8 mouse cellular contexts compared by ENCODE assay signal in the genomic region with DNA sequence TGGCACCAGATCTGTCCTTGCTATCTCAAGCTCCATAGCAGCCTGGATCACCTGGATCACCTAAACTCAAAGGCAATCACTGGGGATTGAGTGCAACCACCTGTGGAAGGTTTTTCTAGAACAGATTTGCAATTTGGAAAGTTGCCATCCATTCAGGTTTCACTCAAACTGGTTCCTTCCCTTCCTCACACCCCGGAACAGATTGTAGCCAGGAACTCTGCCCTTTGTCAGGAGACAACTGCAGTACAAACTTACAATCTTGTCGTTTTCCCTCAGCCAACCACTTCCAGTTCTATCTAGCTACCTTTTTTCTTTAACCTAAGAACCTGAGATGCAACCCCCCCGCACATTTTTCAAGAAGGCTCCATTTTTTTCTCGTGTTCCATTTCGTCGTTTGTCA. TPM values are rescaled to one million over a fixed set of nuclear protein-coding genes. Genes with fewer than 3 reads are reported as not detected.
A peak's percentile ranks its signal among the peaks of the same experiment; 100 is the strongest.
DNase-seq lines count a peak whose midpoint lies in the region; ATAC-seq lines count a peak whose summit lies in the region.

No protein-coding gene starts in this region.

- no peaks in the 10 kb centered on the region for H3K27me3 ChIP-seq in hindbrain, embryonic 10.5 days (ENCODE audit: insufficient read depth, poor library complexity, severe bottlenecking)
- H3K27me3 ChIP-seq in hindbrain, embryonic 11.5 days (ENCODE audit: control insufficient read depth, insufficient read depth, low read length): no peaks in the 10 kb centered on the region
- peaks cover 7% of the 10 kb centered on the region; the same call in 1 of the 2 replicates for H3K27me3 ChIP-seq in embryonic facial prominence, embryonic 10.5 days (replicated peaks; ENCODE audit: low read depth, poor library complexity, severe bottlenecking)
- H3K27me3 ChIP-seq in hindbrain, embryonic 16.5 days (replicated peaks; ENCODE audit: control insufficient read depth, insufficient read depth, low read length): no peaks in the 10 kb centered on the region
- no peaks in the 10 kb centered on the region; the same call in 1 of the 2 replicates for H3K27me3 ChIP-seq in midbrain, embryonic 15.5 days (replicated peaks)

- ATAC-seq in hindbrain, embryonic 11.5 days (ENCODE audit: low FRiP score): no peak
- ATAC-seq in hindbrain, embryonic 16.5 days: no peak
- ATAC-seq in midbrain, embryonic 15.5 days (replicated peaks): no peak

- no peak overlapping the region for H3K27ac ChIP-seq in hindbrain, embryonic 10.5 days
- H3K27ac ChIP-seq in hindbrain, embryonic 11.5 days (ENCODE audit: low read depth, low read length): no peak overlapping the region
- no peak overlapping the region for H3K27ac ChIP-seq in embryonic facial prominence, embryonic 10.5 days (replicated peaks)
- no peak overlapping the region for H3K27ac ChIP-seq in hindbrain, embryonic 16.5 days (ENCODE audit: low read depth, low read length)
- H3K27ac ChIP-seq in midbrain, embryonic 15.5 days: peak overlapping the region; percentile 99

- WGBS in hindbrain, embryonic 10.5 days: 39% methylated on average over 6 of the region's 6 CpGs
- 33% methylated on average over 6 of the region's 6 CpGs for WGBS in hindbrain, embryonic 11.5 days
- 34% methylated on average over 6 of the region's 6 CpGs for WGBS in embryonic facial prominence, embryonic 10.5 days
- WGBS in hindbrain, embryonic 16.5 days: 36% methylated on average over 6 of the region's 6 CpGs
- 35% methylated on average over 6 of the region's 6 CpGs for WGBS in midbrain, embryonic 15.5 days

- H3K36me3 ChIP-seq in hindbrain, embryonic 10.5 days: peaks cover 11% of the 10 kb centered on the region; the same call in 1 of the 2 replicates
- no peaks in the 10 kb centered on the region for H3K36me3 ChIP-seq in hindbrain, embryonic 11.5 days (ENCODE audit: control insufficient read depth, insufficient read depth, low read length)
- peaks cover 14% of the 10 kb centered on the region for H3K36me3 ChIP-seq in embryonic facial prominence, embryonic 10.5 days (replicated peaks)
- no peaks in the 10 kb centered on the region for H3K36me3 ChIP-seq in hindbrain, embryonic 16.5 days (ENCODE audit: control insufficient read depth, insufficient read depth, low read length)
- H3K36me3 ChIP-seq in midbrain, embryonic 15.5 days (replicated peaks): no peaks in the 10 kb centered on the region

- peak overlapping the region; percentile 83 for H3K4me3 ChIP-seq in hindbrain, embryonic 10.5 days
- H3K4me3 ChIP-seq in hindbrain, embryonic 11.5 days (ENCODE audit: low read depth, low read length): no peak overlapping the region
- H3K4me3 ChIP-seq in embryonic facial prominence, embryonic 10.5 days: peak overlapping the region; percentile 78
- H3K4me3 ChIP-seq in hindbrain, embryonic 16.5 days (ENCODE audit: low read length): peak overlapping the region; percentile 67; the same call in 1 of the 2 replicates
- H3K4me3 ChIP-seq in midbrain, embryonic 15.5 days: peak overlapping the region; percentile 98

- H3K4me2 ChIP-seq in hindbrain, embryonic 11.5 days (replicated peaks; ENCODE audit: low read depth, low read length): no peak overlapping the region
- peak overlapping the region; percentile 82 for H3K4me2 ChIP-seq in hindbrain, embryonic 16.5 days (ENCODE audit: low read length)
- peak overlapping the region; percentile 68 for H3K4me2 ChIP-seq in midbrain, embryonic 15.5 days

- H3K9me3 ChIP-seq in hindbrain, embryonic 10.5 days: no peaks in the 10 kb centered on the region
- H3K9me3 ChIP-seq in hindbrain, embryonic 11.5 days (ENCODE audit: control insufficient read depth, low read length): no peaks in the 10 kb centered on the region
- H3K9me3 ChIP-seq in embryonic facial prominence, embryonic 10.5 days: no peaks in the 10 kb centered on the region
- H3K9me3 ChIP-seq in hindbrain, embryonic 16.5 days (ENCODE audit: control insufficient read depth, low read length): no peaks in the 10 kb centered on the region
- H3K9me3 ChIP-seq in midbrain, embryonic 15.5 days: no peaks in the 10 kb centered on the region

- no peak for DNase-seq in hindbrain, embryonic 10.5 days (ENCODE audit: low spot score)
- no peak for DNase-seq in hindbrain, embryonic 11.5 days (ENCODE audit: low spot score)
- DNase-seq in embryonic facial prominence, embryonic 10.5 days (ENCODE audit: low spot score): no peak
- DNase-seq in embryo, embryonic 10 days (ENCODE audit: low spot score): no peak
- DNase-seq in adrenal gland, postnatal 25 days: no peak
- DNase-seq in gastrocnemius, postnatal 14 days: no peak

- H3K4me1 ChIP-seq in hindbrain, embryonic 10.5 days (replicated peaks): peaks cover 39% of the 10 kb centered on the region
- no peaks in the 10 kb centered on the region; the same call in 1 of the 2 replicates for H3K4me1 ChIP-seq in hindbrain, embryonic 11.5 days (replicated peaks; ENCODE audit: control insufficient read depth, insufficient read depth, low read length)
- peaks cover 31% of the 10 kb centered on the region for H3K4me1 ChIP-seq in embryonic facial prominence, embryonic 10.5 days
- H3K4me1 ChIP-seq in hindbrain, embryonic 16.5 days (ENCODE audit: control insufficient read depth, insufficient read depth, low read depth, low read length): peaks cover 23% of the 10 kb centered on the region
- peaks cover 35% of the 10 kb centered on the region for H3K4me1 ChIP-seq in midbrain, embryonic 15.5 days

- intact Hi-C loops in gastrocnemius, postnatal 14 days (cut with DNase I; ENCODE audit: low total_unique reads): no loop called here

- no peak overlapping the region for H3K9ac ChIP-seq in hindbrain, embryonic 11.5 days (ENCODE audit: low read depth, low read length)
- H3K9ac ChIP-seq in hindbrain, embryonic 16.5 days (ENCODE audit: low read depth, low read length): no peak overlapping the region
- peak overlapping the region; percentile 89 for H3K9ac ChIP-seq in midbrain, embryonic 15.5 days

RNA-seq across cellular contexts. Expression of gene Wdr82, which starts 0.8 kb away (rescaled TPM):
- 25.8 and 29.9 TPM in 2 replicates for polyA plus RNA-seq in hindbrain, embryonic 10.5 days (2016; fragmentation: Nextera tagmentation; extraction: Ambion mirVana)
- polyA plus RNA-seq in hindbrain, embryonic 11.5 days (2014; fragmentation: Nextera tagmentation; extraction: Ambion mirVana): 32.7 and 32.8 TPM in 2 replicates
- 28.4 and 28.8 TPM in 2 replicates for polyA plus RNA-seq in embryonic facial prominence, embryonic 10.5 days (2016; fragmentation: Nextera tagmentation; extraction: Ambion mirVana)
- polyA plus RNA-seq in hindbrain, embryonic 16.5 days (2015; fragmentation: Nextera tagmentation; extraction: Ambion mirVana): 26.7 and 30.6 TPM in 2 replicates
- 40.5 and 41.1 TPM in 2 replicates for polyA plus RNA-seq in midbrain, embryonic 15.5 days (2015; fragmentation: Nextera tagmentation; extraction: Ambion mirVana)
- total RNA-seq in adrenal gland, postnatal 25 days (2021): 82.4 and 83.3 TPM in 2 replicates
- total RNA-seq in gastrocnemius, postnatal 14 days (2021): 10 to 100 TPM; 23.4 to 27.4 TPM

RNA-seq across cellular contexts. Expression of gene Glyctk, which starts 12.0 kb away (rescaled TPM):
- 2.9 and 4.5 TPM in 2 replicates for polyA plus RNA-seq in hindbrain, embryonic 10.5 days (2016; fragmentation: Nextera tagmentation; extraction: Ambion mirVana)
- 3.9 and 4.9 TPM in 2 replicates for polyA plus RNA-seq in hindbrain, embryonic 11.5 days (2014; fragmentation: Nextera tagmentation; extraction: Ambion mirVana)
- polyA plus RNA-seq in embryonic facial prominence, embryonic 10.5 days (2016; fragmentation: Nextera tagmentation; extraction: Ambion mirVana): 2.4 and 2.9 TPM in 2 replicates
- polyA plus RNA-seq in hindbrain, embryonic 16.5 days (2015; fragmentation: Nextera tagmentation; extraction: Ambion mirVana): 2.1 TPM in 2 replicates
- polyA plus RNA-seq in midbrain, embryonic 15.5 days (2015; fragmentation: Nextera tagmentation; extraction: Ambion mirVana): 4.5 and 4.9 TPM in 2 replicates
- total RNA-seq in adrenal gland, postnatal 25 days (2021): 3.7 and 4.8 TPM in 2 replicates
- total RNA-seq in gastrocnemius, postnatal 14 days (2021): 1 to 10 TPM; 1.3 to 1.6 TPM

RNA-seq across cellular contexts. Expression of gene Ppm1m, which starts 29.6 kb away (rescaled TPM):
- 47.3 and 48.6 TPM in 2 replicates for polyA plus RNA-seq in hindbrain, embryonic 10.5 days (2016; fragmentation: Nextera tagmentation; extraction: Ambion mirVana)
- polyA plus RNA-seq in hindbrain, embryonic 11.5 days (2014; fragmentation: Nextera tagmentation; extraction: Ambion mirVana): 21.7 TPM in 2 replicates
- 50.2 and 54.1 TPM in 2 replicates for polyA plus RNA-seq in embryonic facial prominence, embryonic 10.5 days (2016; fragmentation: Nextera tagmentation; extraction: Ambion mirVana)
- 20.9 TPM in 2 replicates for polyA plus RNA-seq in hindbrain, embryonic 16.5 days (2015; fragmentation: Nextera tagmentation; extraction: Ambion mirVana)
- 17.2 and 20.5 TPM in 2 replicates for polyA plus RNA-seq in midbrain, embryonic 15.5 days (2015; fragmentation: Nextera tagmentation; extraction: Ambion mirVana)
- 119 and 156 TPM in 2 replicates for total RNA-seq in adrenal gland, postnatal 25 days (2021)
- 1 to 10 TPM; 5.1 to 5.5 TPM for total RNA-seq in gastrocnemius, postnatal 14 days (2021)

RNA-seq across cellular contexts. Expression of gene Twf2, which starts 33.0 kb away (rescaled TPM):
- polyA plus RNA-seq in hindbrain, embryonic 10.5 days (2016; fragmentation: Nextera tagmentation; extraction: Ambion mirVana): 65.9 and 71.3 TPM in 2 replicates
- 57.3 and 59.6 TPM in 2 replicates for polyA plus RNA-seq in hindbrain, embryonic 11.5 days (2014; fragmentation: Nextera tagmentation; extraction: Ambion mirVana)
- 69.5 and 74.7 TPM in 2 replicates for polyA plus RNA-seq in embryonic facial prominence, embryonic 10.5 days (2016; fragmentation: Nextera tagmentation; extraction: Ambion mirVana)
- polyA plus RNA-seq in hindbrain, embryonic 16.5 days (2015; fragmentation: Nextera tagmentation; extraction: Ambion mirVana): 49.9 and 50.3 TPM in 2 replicates
- polyA plus RNA-seq in midbrain, embryonic 15.5 days (2015; fragmentation: Nextera tagmentation; extraction: Ambion mirVana): 51.8 and 55.8 TPM in 2 replicates
- total RNA-seq in adrenal gland, postnatal 25 days (2021): 111 and 128 TPM in 2 replicates
- 10 to 100 TPM; 68.8 to 69.3 TPM for total RNA-seq in gastrocnemius, postnatal 14 days (2021)

RNA-seq across cellular contexts. Expression of gene Tlr9, which starts 52.5 kb away (rescaled TPM):
- polyA plus RNA-seq in hindbrain, embryonic 10.5 days (2016; fragmentation: Nextera tagmentation; extraction: Ambion mirVana): not detected in 2 replicates
- not detected in 2 replicates for polyA plus RNA-seq in hindbrain, embryonic 11.5 days (2014; fragmentation: Nextera tagmentation; extraction: Ambion mirVana)
- not detected in 2 replicates for polyA plus RNA-seq in embryonic facial prominence, embryonic 10.5 days (2016; fragmentation: Nextera tagmentation; extraction: Ambion mirVana)
- polyA plus RNA-seq in hindbrain, embryonic 16.5 days (2015; fragmentation: Nextera tagmentation; extraction: Ambion mirVana): 0.04 and 0.09 TPM in 2 replicates
- 0.05 TPM in 1 of 2 replicates, not detected in the other for polyA plus RNA-seq in midbrain, embryonic 15.5 days (2015; fragmentation: Nextera tagmentation; extraction: Ambion mirVana)
- total RNA-seq in adrenal gland, postnatal 25 days (2021): 0.67 and 0.85 TPM in 2 replicates
- total RNA-seq in gastrocnemius, postnatal 14 days (2021): under 1 TPM; 0.42 to 0.43 TPM
